Mouse (Mus musculus): Measurements from ENCODE around the gene Hnrnph3. TPM values are rescaled to one million over a fixed set of nuclear protein-coding genes. Genes with fewer than 3 reads are reported as not detected.
A peak's percentile ranks its signal among the peaks of the same experiment; 100 is the strongest.

Gene Hnrnph3
- polyA plus RNA-seq, 1 experiment from 2014 or later, result 170 TPM

- H3K36me3 ChIP-seq, result no peaks in the 10 kb centered on the region
- H3K4me1 ChIP-seq, result peaks cover 11% of the 10 kb centered on the region; the same call in 1 of the 2 replicates
- WGBS, result 60% methylated on average over 6 of the region's 6 CpGs
- H3K27ac ChIP-seq, result no peak overlapping the region
- H3K9me3 ChIP-seq (replicated peaks), result no peaks in the 10 kb centered on the region
- H3K4me3 ChIP-seq, result no peak overlapping the region
- H3K27me3 ChIP-seq (ENCODE audit: low read depth, poor library complexity, severe bottlenecking), result 0 out of 2 replicates have a peak, but pooled peaks cover 5% of the 10 kb centered on the region
- DNase-seq (ENCODE audit: low spot score), result no peak
Observed at GRCm38 (mm10) chr10:63053007-63053406, 29.0 kb upstream of the Hnrnph3 start.

DNA sequence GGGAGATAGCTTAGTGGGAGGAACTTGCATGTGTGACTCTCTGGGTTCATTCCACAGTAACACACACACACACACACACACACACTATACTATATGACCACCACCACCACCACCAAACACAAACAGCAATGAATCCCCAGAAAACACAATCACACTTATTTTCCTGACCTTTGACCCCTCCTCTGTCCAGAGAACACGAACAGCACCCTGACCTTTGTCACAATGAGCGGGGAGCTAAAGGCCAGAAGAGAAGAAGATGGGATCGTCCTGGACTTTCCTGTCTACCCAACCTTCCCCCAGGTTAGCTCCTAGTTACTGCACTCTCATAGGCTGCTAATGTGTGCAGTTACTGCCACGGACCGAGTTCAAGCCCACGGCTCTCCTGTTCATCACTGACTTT is 28.0 kb upstream of the Hnrnph3 start:
- WGBS, result 80% methylated on average over 6 of the region's 6 CpGs
- no peaks in the 10 kb centered on the region for H3K36me3 ChIP-seq
- H3K27me3 ChIP-seq (ENCODE audit: low read depth, poor library complexity, severe bottlenecking), result 0 out of 2 replicates have a peak, but pooled peaks cover 4% of the 10 kb centered on the region
- peaks cover 6% of the 10 kb centered on the region; the same call in 1 of the 2 replicates for H3K4me1 ChIP-seq
- H3K27ac ChIP-seq, result no peak overlapping the region
- no peaks in the 10 kb centered on the region for H3K9me3 ChIP-seq (replicated peaks)
- no peak for DNase-seq (ENCODE audit: low spot score)
- no peak overlapping the region for H3K4me3 ChIP-seq

DNA sequence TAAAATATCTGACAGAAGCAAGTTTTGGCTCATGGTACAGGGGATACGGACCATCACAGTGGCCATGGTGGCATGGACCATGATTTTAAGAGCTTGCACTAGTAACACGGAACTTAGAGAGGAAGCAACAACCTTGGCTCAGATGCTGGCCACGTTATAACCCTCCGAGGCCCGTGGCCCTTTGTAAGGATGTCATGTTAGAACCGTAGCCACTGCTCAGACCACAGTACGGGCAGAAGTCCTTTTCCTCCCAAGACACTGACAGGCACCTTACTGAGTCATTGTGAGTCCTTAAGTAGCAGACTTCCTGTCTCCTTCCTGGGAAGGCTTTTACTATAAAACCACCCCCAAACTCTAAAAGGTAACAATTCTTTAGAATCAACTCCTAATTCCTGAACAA is 27.2 kb upstream of the Hnrnph3 start:
- WGBS, result 88% methylated on average over 7 of the region's 7 CpGs
- H3K36me3 ChIP-seq, result no peaks in the 10 kb centered on the region
- peaks cover 3% of the 10 kb centered on the region; the same call in 1 of the 2 replicates for H3K4me1 ChIP-seq
- DNase-seq (ENCODE audit: low spot score), result no peak
- no peaks in the 10 kb centered on the region for H3K9me3 ChIP-seq (replicated peaks)
- no peak overlapping the region for H3K27ac ChIP-seq
- H3K27me3 ChIP-seq (ENCODE audit: low read depth, poor library complexity, severe bottlenecking), result no peaks in the 10 kb centered on the region
- H3K4me3 ChIP-seq, result no peak overlapping the region

DNA sequence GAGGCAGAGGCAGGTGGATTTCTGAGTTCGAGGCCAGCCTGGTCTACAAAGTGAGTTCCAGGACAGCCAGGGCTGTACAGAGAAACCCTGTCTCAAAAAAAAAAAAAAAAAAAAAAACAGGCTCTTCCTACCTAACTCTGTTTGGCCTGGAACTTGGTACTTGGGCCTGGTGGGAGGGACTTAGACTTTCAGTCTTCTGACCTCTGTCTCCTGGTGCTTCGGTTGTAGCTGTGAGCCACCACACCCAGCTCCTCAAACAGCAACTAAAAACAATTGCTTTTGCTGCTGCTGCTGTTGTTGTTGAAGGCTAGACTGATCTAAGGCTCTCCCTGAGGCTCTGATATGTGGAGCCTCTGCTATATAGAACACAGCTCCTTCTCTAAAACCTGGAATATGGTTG is 25.1 kb upstream of the Hnrnph3 start:
- WGBS, result 90% methylated on average over 2 of the region's 2 CpGs
- H3K9me3 ChIP-seq (replicated peaks), result no peaks in the 10 kb centered on the region

GRCm38 (mm10) chr10:63047751-63048150 is 23.7 kb upstream of the Hnrnph3 start:
- no peak for DNase-seq (ENCODE audit: low spot score)
- Histone ChIP-seq H3K4me1 (no peaks in the 10 kb centered on the region), H3K9me3 (replicated peaks) (no peaks in the 10 kb centered on the region), H3K4me3 (no peak overlapping the region), H3K27me3 (ENCODE audit: low read depth, poor library complexity, severe bottlenecking) (no peaks in the 10 kb centered on the region), H3K36me3 (no peaks in the 10 kb centered on the region), H3K27ac (no peak overlapping the region)
- 92% methylated on average over 8 of the region's 8 CpGs for WGBS

More for the DNA sequence above, 25.1 kb upstream of the Hnrnph3 start:
- Histone ChIP-seq H3K4me1 (peaks cover 3% of the 10 kb centered on the region; the same call in 1 of the 2 replicates), H3K4me3 (no peak overlapping the region), H3K36me3 (no peaks in the 10 kb centered on the region), H3K27me3 (ENCODE audit: low read depth, poor library complexity, severe bottlenecking) (no peaks in the 10 kb centered on the region), H3K27ac (no peak overlapping the region)
- DNase-seq (ENCODE audit: low spot score), result no peak

- DNase-seq (ENCODE audit: low spot score), result no peak
- 74% methylated on average over 3 of the region's 3 CpGs for WGBS
- Histone ChIP-seq H3K9me3 (replicated peaks) (no peaks in the 10 kb centered on the region), H3K4me1 (no peaks in the 10 kb centered on the region), H3K4me3 (no peak overlapping the region), H3K36me3 (no peaks in the 10 kb centered on the region), H3K27ac (no peak overlapping the region), H3K27me3 (ENCODE audit: low read depth, poor library complexity, severe bottlenecking) (no peaks in the 10 kb centered on the region)
Observed at GRCm38 (mm10) chr10:63043154-63043553, 19.1 kb upstream of the Hnrnph3 start.

DNA sequence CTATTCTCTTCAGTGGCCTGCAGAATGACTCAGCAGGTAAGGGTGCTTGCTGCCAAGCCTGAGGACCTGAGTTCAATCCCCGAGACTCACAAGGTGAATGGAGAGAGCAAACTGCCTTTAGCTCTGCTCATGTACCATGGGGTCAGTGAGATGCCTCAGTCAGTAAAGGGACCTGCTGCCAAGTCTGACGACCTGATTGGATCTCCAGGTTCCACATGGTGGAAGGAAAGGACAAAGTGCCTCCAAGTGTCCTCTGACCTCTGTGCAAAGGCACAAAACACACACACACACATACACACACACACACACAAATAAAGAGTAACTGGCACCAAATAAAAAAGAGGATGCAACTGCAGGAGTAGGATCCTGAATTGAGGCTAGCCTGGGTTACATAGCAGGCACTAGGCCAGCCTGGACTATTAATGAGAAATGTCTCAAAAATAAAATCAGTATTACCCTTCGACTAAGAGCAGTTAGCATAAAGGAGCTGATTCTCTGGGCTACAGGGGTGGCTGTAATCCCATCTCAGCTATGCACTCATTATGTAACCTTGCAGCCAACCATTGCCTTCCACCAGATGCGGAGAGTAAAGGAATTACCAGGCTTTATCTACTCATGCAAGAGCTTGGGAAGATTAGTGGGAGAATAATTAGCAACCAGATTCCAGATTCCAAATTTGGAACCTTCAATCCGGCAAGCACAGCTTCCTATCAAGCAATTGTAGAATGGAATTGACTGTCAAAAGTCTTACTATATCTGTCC is 16.0 kb upstream of the Hnrnph3 start:
- DNase-seq (ENCODE audit: low spot score), result no peak
- Histone ChIP-seq H3K4me3 (no peak overlapping the region), H3K27me3 (ENCODE audit: low read depth, poor library complexity, severe bottlenecking) (no peaks in the 10 kb centered on the region), H3K4me1 (no peaks in the 10 kb centered on the region), H3K36me3 (no peaks in the 10 kb centered on the region), H3K9me3 (replicated peaks) (no peaks in the 10 kb centered on the region), H3K27ac (no peak overlapping the region)
- WGBS, result 85% methylated on average over 5 of the region's 5 CpGs

DNA sequence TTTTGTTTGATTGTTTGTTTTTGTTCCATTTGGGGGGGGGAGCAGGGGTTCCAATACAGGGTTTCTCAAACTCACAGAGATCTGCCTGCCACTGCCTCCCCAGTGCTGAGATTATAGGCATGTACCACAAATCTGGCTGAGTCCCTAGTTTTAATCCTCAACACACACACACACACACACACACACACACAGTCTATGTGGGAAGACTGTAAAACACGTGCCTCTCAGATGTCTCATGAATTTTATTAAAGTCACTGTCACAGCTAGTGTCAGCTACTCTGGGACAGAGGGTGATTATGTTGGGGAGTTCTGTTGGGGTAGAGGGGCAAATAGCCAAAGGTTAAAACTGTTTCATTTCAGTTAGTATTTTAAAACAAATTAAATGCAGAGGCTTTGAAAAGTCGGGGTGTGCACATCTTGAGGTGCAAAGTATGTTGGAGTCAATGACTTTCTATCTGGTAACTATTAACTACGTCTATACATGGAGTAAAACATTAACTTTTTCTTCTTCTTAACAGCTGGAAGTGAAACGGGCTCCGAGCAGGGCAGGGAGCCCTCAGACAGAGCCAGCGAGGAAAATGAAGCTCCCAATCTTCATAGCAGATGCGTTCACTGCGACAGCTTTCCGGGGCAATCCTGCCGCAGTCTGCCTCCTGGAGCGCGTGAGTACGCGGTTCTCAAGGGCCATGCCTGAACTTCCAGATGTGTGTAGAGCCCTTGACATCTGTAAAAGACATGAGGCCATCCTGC is 14.7 kb upstream of the Hnrnph3 start:
- no peak overlapping the region for H3K4me3 ChIP-seq
- DNase-seq (ENCODE audit: low spot score), result no peak
- 83% methylated on average over 14 of the region's 14 CpGs for WGBS

DNA sequence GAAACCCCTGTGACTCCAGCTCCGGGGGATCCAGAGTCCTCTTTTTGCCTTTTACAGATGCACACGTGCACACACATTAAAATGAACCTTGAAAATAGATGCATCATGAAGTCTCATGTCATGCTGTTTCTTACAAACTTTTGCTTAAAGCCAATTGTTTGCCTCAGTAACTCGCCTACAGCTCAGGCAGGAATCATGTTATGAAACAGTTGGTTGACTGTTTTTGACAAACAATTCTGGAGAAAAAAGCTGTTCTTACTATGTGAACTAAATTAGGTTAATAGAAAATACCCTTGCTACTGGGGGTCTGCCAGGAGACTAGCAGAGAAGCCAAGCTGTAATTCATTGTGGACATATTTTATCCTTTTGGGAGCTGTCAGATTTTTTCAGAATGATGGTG is 8.9 kb upstream of the Hnrnph3 start:
- H3K27ac ChIP-seq, result no peak overlapping the region
- WGBS, result 84% methylated on average over 3 of the region's 3 CpGs
- H3K4me1 ChIP-seq, result no peaks in the 10 kb centered on the region
- no peak overlapping the region for H3K4me3 ChIP-seq
- no peaks in the 10 kb centered on the region for H3K27me3 ChIP-seq (ENCODE audit: low read depth, poor library complexity, severe bottlenecking)
- no peaks in the 10 kb centered on the region for H3K36me3 ChIP-seq
- no peak for DNase-seq (ENCODE audit: low spot score)
- H3K9me3 ChIP-seq (replicated peaks), result no peaks in the 10 kb centered on the region

More for the DNA sequence above, 14.7 kb upstream of the Hnrnph3 start:
- no peaks in the 10 kb centered on the region for H3K27me3 ChIP-seq (ENCODE audit: low read depth, poor library complexity, severe bottlenecking)
- no peaks in the 10 kb centered on the region for H3K36me3 ChIP-seq
- no peaks in the 10 kb centered on the region for H3K4me1 ChIP-seq
- no peaks in the 10 kb centered on the region for H3K9me3 ChIP-seq (replicated peaks)
- H3K27ac ChIP-seq, result no peak overlapping the region

- 83% methylated on average over 3 of the region's 3 CpGs for WGBS
- Histone ChIP-seq H3K4me1 (no peaks in the 10 kb centered on the region), H3K27me3 (ENCODE audit: low read depth, poor library complexity, severe bottlenecking) (no peaks in the 10 kb centered on the region), H3K36me3 (no peaks in the 10 kb centered on the region), H3K9me3 (replicated peaks) (no peaks in the 10 kb centered on the region), H3K4me3 (no peak overlapping the region), H3K27ac (no peak overlapping the region)
- no peak for DNase-seq (ENCODE audit: low spot score)
Observed at GRCm38 (mm10) chr10:63032267-63032666, 8.2 kb upstream of the Hnrnph3 start.

- peaks cover 32% of the 10 kb centered on the region for H3K4me1 ChIP-seq
- H3K27me3 ChIP-seq (ENCODE audit: low read depth, poor library complexity, severe bottlenecking), result no peaks in the 10 kb centered on the region
- no peak for DNase-seq (ENCODE audit: low spot score)
- no peak overlapping the region for H3K4me3 ChIP-seq
- no peaks in the 10 kb centered on the region for H3K9me3 ChIP-seq (replicated peaks)
- H3K27ac ChIP-seq, result no peak overlapping the region
- 89% methylated on average over 4 of the region's 4 CpGs for WGBS
- no peaks in the 10 kb centered on the region for H3K36me3 ChIP-seq
Observed at GRCm38 (mm10) chr10:63028396-63028795, 4.4 kb upstream of the Hnrnph3 start.

GRCm38 (mm10) chr10:63027376-63028161 is 3.6 kb upstream of the Hnrnph3 start:
- no peaks in the 10 kb centered on the region for H3K27me3 ChIP-seq (ENCODE audit: low read depth, poor library complexity, severe bottlenecking)
- no peak overlapping the region for H3K4me3 ChIP-seq
- H3K36me3 ChIP-seq, result no peaks in the 10 kb centered on the region
- H3K4me1 ChIP-seq, result peaks cover 32% of the 10 kb centered on the region
- no peak overlapping the region for H3K27ac ChIP-seq
- no peak for DNase-seq (ENCODE audit: low spot score)
- no peaks in the 10 kb centered on the region for H3K9me3 ChIP-seq (replicated peaks)
- WGBS, result 93% methylated on average over 10 of the region's 10 CpGs

DNA sequence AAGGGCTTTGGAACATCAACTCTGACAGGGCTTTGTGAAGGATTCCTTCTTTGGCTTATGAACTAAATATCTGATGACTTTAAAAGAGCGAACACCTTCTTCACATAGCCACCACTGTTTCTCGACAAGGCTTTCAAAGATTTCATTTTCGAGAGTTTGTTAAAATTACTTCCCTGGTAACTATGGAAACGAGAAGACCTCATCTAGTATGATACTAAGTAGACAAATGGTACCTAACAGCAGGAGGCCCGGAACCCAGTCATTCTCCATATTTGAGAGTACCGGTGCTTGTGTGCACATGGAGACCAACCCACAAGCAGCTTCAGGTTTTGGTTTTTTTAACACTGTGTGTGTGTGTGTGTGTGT is 2.8 kb upstream of the Hnrnph3 start:
- H3K36me3 ChIP-seq, result no peaks in the 10 kb centered on the region
- no peaks in the 10 kb centered on the region for H3K27me3 ChIP-seq (ENCODE audit: low read depth, poor library complexity, severe bottlenecking)
- no peak overlapping the region for H3K4me3 ChIP-seq
- no peaks in the 10 kb centered on the region for H3K9me3 ChIP-seq (replicated peaks)
- 91% methylated on average over 6 of the region's 6 CpGs for whole genome bisulfite sequencing
- peak overlapping the region; percentile 42; the same call in 1 of the 2 replicates for H3K27ac ChIP-seq
- peaks cover 35% of the 10 kb centered on the region for H3K4me1 ChIP-seq
- DNase-seq (ENCODE audit: low spot score), result no peak

All from limb, embryonic 10.5 days (tissue).